Mouse (Mus musculus): Measurements from ENCODE around the gene Pde6b.

- TF ChIP-seq TCF12 (IDR thresholded peaks at IDR 0.05; ENCODE audit: insufficient read depth, poor library complexity, severe bottlenecking) (no peak), CEBPB (IDR thresholded peaks at IDR 0.05; ENCODE audit: insufficient read depth, poor library complexity, severe bottlenecking) (no peak), POLR2A (IDR thresholded peaks at IDR 0.05; ENCODE audit: insufficient read length, low read depth) (no peak), POLR2AphosphoS2 (IDR thresholded peaks at IDR 0.05; ENCODE audit: insufficient read length, low read depth) (no peak), MYOD1 (IDR thresholded peaks at IDR 0.05; ENCODE audit: control insufficient read depth in 1 of 3, insufficient read length in 2 of 3, low read depth in 2 of 3) (no peak), TCF3 (IDR thresholded peaks at IDR 0.05; ENCODE audit: insufficient read length, low read depth) (no peak), USF1 (IDR thresholded peaks at IDR 0.05; ENCODE audit: low read depth) (no peak), MAX (IDR thresholded peaks at IDR 0.05; ENCODE audit: low read depth) (no peak), REST (IDR thresholded peaks at IDR 0.05; ENCODE audit: insufficient read depth, insufficient read length) (no peak)
Measured at GRCm38 (mm10) chr5:108362330-108362729, 25.9 kb upstream of the Pde6b start.
